Mouse (Mus musculus): ENCODE data around the gene Arhgdia.

DNA sequence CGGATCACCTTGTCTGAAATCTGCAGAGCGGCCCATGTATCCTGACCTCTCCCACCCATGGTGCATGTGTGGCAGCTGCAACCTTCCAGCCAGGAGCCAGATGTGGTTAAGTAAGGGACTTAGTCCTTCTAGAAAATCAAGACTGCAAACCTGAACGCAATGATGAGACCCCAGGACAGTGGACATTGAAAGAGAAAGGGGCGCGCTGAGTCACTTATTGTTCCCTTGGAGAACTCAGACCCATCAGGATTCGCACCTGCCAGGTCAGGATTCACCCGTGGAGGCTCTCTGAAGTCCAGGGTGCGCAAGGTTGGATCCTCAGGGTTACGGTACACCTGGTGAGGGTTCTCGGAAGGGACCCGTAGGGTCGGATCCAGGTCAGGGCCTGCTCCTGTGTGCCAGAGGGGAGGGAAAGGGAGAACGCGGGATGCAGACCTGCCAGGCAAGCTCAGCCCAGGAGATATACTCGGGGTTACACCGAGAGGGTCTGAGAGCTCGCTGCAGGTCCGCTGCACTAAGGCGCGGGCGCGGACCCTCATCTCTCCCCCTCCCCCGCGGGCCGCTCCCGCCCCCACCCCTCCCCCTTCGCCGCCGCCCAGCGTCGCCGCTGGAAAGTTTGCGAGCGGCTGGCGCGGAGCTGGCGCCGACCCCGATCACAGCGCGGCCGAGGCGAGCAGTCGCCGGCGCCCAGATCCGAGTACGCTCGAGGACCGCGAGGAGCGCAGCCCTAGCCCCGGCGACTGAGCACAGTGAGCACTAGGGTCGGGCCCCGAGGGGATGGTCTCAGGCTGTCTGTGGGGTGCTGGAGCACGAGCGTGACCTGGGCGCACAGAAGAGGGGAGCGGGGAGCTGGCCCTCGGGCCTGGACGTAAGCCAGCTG lies 51.1 kb downstream of the Arhgdia start, which contains the start of gene Gcgr:
- TF ChIP-seq POLR2A (IDR thresholded peaks at IDR 0.05; ENCODE audit: low read depth, low read length) (no peak), CTCF (IDR thresholded peaks at IDR 0.05; ENCODE audit: borderline replicate concordance, insufficient read depth, low read length) (no peak)

Data from embryonic fibroblast, embryonic 13.5 days (primary cell).